Mouse (Mus musculus) 416B (cell line): ENCODE data around the gene Adprhl2.

Experiments used
- DNase-seq: peaks from one replicate; pipeline ENCODE4 v3.0.0; 2011; ENCODE audit warnings: low read depth

Adprhl2 gene

GRCm38 (mm10) chr4:126321111-126321853 is at the start of gene Adprhl2:
Gene Adprhl2, minus strand, starts transcription at chr4:126321703.
- DNase-seq = peak; percentile 97

- no peak for DNase-seq
Observed at GRCm38 (mm10) chr4:126360069-126360468, 38.6 kb upstream of the Adprhl2 start.

GRCm38 (mm10) chr4:126343451-126343850 is 21.9 kb upstream of the Adprhl2 start:
- DNase-seq = no peak

GRCm38 (mm10) chr4:126339461-126339860 is 18.0 kb upstream of the Adprhl2 start:
- peak; percentile 69 for DNase-seq

GRCm38 (mm10) chr4:126332358-126332757 is 10.9 kb upstream of the Adprhl2 start:
- peak; percentile 78 for DNase-seq

- no peak for DNase-seq
Observed at GRCm38 (mm10) chr4:126331751-126332150, 10.2 kb upstream of the Adprhl2 start.

GRCm38 (mm10) chr4:126330295-126330694 is 8.8 kb upstream of the Adprhl2 start:
- no peak for DNase-seq

- no peak for DNase-seq
Observed at GRCm38 (mm10) chr4:126326036-126326435, 4.5 kb upstream of the Adprhl2 start.

GRCm38 (mm10) chr4:126325281-126325861 is 3.9 kb upstream of the Adprhl2 start, which contains the start of gene Tekt2:
Gene Tekt2, minus strand, starts transcription at chr4:126325688.
- DNase-seq = no peak

GRCm38 (mm10) chr4:126324861-126325260 is 3.4 kb upstream of the Adprhl2 start:
- DNase-seq = no peak

GRCm38 (mm10) chr4:126322646-126323045 is 1.1 kb upstream of the Adprhl2 start:
- no peak for DNase-seq

GRCm38 (mm10) chr4:126321854-126322511 is 480 bp upstream of the Adprhl2 start:
- DNase-seq = no peak

- no peak for DNase-seq
Observed at GRCm38 (mm10) chr4:126319806-126320205, 1.7 kb downstream of the Adprhl2 start.

- DNase-seq = no peak
Observed at GRCm38 (mm10) chr4:126316443-126317040, 5.0 kb downstream of the Adprhl2 start.

GRCm38 (mm10) chr4:126315931-126316330 is 5.6 kb downstream of the Adprhl2 start:
- DNase-seq = no peak

GRCm38 (mm10) chr4:126314393-126314792 is 7.1 kb downstream of the Adprhl2 start:
- no peak for DNase-seq

GRCm38 (mm10) chr4:126313202-126313601 is 8.3 kb downstream of the Adprhl2 start:
- DNase-seq = no peak

- DNase-seq = no peak
Observed at GRCm38 (mm10) chr4:126311566-126312200, 9.8 kb downstream of the Adprhl2 start.

GRCm38 (mm10) chr4:126310344-126310743 is 11.2 kb downstream of the Adprhl2 start:
- no peak for DNase-seq

- peak; percentile 83 for DNase-seq
Observed at GRCm38 (mm10) chr4:126309922-126310309, 11.6 kb downstream of the Adprhl2 start.

- DNase-seq = no peak
Observed at GRCm38 (mm10) chr4:126309211-126309921, 12.1 kb downstream of the Adprhl2 start.
